Mouse (Mus musculus) G1E (cell line): ENCODE measurements at regions not wholly inside any gene's neighbourhood (a gene's known extent, or its start where the extent isn't known, plus 50 kb on each side); places are given as distances from the start of the nearest gene placed in this dataset.

Experiments used
- ATAC-seq: 2 replicates; pipeline ENCODE4 v1.8.0; 2016; ENCODE audit warnings: mild to moderate bottlenecking; ENCODE audit not compliant: insufficient number of reproducible peaks, poor library complexity, low FRiP score, severe bottlenecking; ENCODE audit errors: extremely low read depth
- DNase-seq: peaks from one replicate; pipeline ENCODE4 v3.0.0; 2012; ENCODE audit warnings: low spot score
- H3K27me3 ChIP-seq: 2 replicates; pipeline ENCODE4 v1.6.1; 2012; ENCODE audit warnings: mild to moderate bottlenecking, low read length, inconsistent platforms; ENCODE audit not compliant: insufficient read depth
- H3K36me3 ChIP-seq: replicated peaks from 2 replicates; pipeline ENCODE3; 2012; ENCODE audit warnings: mild to moderate bottlenecking, inconsistent platforms
- H3K4me1 ChIP-seq: 2 replicates; pipeline ENCODE4 v1.6.1; 2012; ENCODE audit warnings: low read depth, low read length, inconsistent platforms, mixed read lengths; ENCODE audit not compliant: insufficient read depth
- H3K4me3 ChIP-seq: 2 replicates; pipeline ENCODE4 v1.5.1; 2012; ENCODE audit warnings: low read depth, mild to moderate bottlenecking, inconsistent platforms, low read length, moderate library complexity, mixed read lengths
- H3K9me3 ChIP-seq: replicated peaks from 2 replicates; pipeline ENCODE4 v1.6.1; 2012; ENCODE audit warnings: inconsistent platforms
- CTCF ChIP-seq: IDR thresholded peaks from 2 replicates; pipeline ENCODE4 v1.5.1; 2012; ENCODE audit warnings: low read depth, low read length, inconsistent platforms, mixed read lengths
- GATA1 ChIP-seq: IDR thresholded peaks from 2 replicates; pipeline ENCODE4 v1.6.1; 2012; ENCODE audit warnings: borderline replicate concordance, low read length, inconsistent platforms, mixed read lengths
- GATA2 ChIP-seq: IDR thresholded peaks from 2 replicates; pipeline ENCODE4 v1.6.1; 2012; ENCODE audit warnings: low read depth, low read length, inconsistent platforms, borderline replicate concordance
- POLR2AphosphoS5 ChIP-seq: IDR thresholded peaks from 2 replicates; pipeline ENCODE4 v1.6.1; 2012; ENCODE audit warnings: low read depth, low read length, inconsistent platforms; ENCODE audit not compliant: insufficient replicate concordance
- TAL1 ChIP-seq: conservative IDR thresholded peaks from 2 replicates; pipeline ENCODE4 v1.6.1; 2012; ENCODE audit warnings: low read depth, low read length, inconsistent platforms, mixed read lengths

- DNase-seq (no peak), ATAC-seq (no peak)
- no peak overlapping the region for H3K4me3 ChIP-seq
- H3K27me3 ChIP-seq, result no peaks in the 10 kb centered on the region
- TF ChIP-seq GATA2 (no peak), POLR2AphosphoS5 (no peak), CTCF (no peak), GATA1 (no peak), TAL1 (no peak)
- no peaks in the 10 kb centered on the region for H3K4me1 ChIP-seq
- no peaks in the 10 kb centered on the region for H3K36me3 ChIP-seq
- peaks cover 37% of the 10 kb centered on the region for H3K9me3 ChIP-seq
Measured at GRCm38 (mm10) chr1:166846566-166846965, 154.7 kb upstream of the Fam78b start.

- no peak overlapping the region for H3K4me3 ChIP-seq
- no peak for TF ChIP-seq TAL1
- TF ChIP-seq GATA1, result no peak
- no peak for TF ChIP-seq GATA2
- TF ChIP-seq POLR2AphosphoS5, result no peak
- no peak for TF ChIP-seq CTCF
- no peaks in the 10 kb centered on the region for H3K36me3 ChIP-seq
- H3K9me3 ChIP-seq, result peaks cover 41% of the 10 kb centered on the region
- H3K27me3 ChIP-seq, result no peaks in the 10 kb centered on the region
- ATAC-seq, result no peak
- no peak for DNase-seq
- no peaks in the 10 kb centered on the region for H3K4me1 ChIP-seq
Measured at GRCm38 (mm10) chr1:166847233-166847632, 154.0 kb upstream of the Fam78b start.

GRCm38 (mm10) chr1:166848015-166848535 is 153.1 kb upstream of the Fam78b start:
- DNase-seq (no peak), ATAC-seq (no peak)
- no peaks in the 10 kb centered on the region for H3K4me1 ChIP-seq
- no peak overlapping the region for H3K4me3 ChIP-seq
- peaks cover 43% of the 10 kb centered on the region for H3K9me3 ChIP-seq
- TF ChIP-seq POLR2AphosphoS5, result no peak
- TF ChIP-seq GATA2, result no peak
- TF ChIP-seq CTCF, result no peak
- no peak for TF ChIP-seq TAL1
- TF ChIP-seq GATA1, result no peak
- no peaks in the 10 kb centered on the region for H3K27me3 ChIP-seq
- H3K36me3 ChIP-seq, result no peaks in the 10 kb centered on the region

- no peaks in the 10 kb centered on the region for H3K36me3 ChIP-seq
- TF ChIP-seq CTCF, result no peak
- no peak for TF ChIP-seq GATA1
- no peak for TF ChIP-seq TAL1
- no peak for TF ChIP-seq GATA2
- no peak for TF ChIP-seq POLR2AphosphoS5
- H3K4me1 ChIP-seq, result no peaks in the 10 kb centered on the region
- no peaks in the 10 kb centered on the region for H3K27me3 ChIP-seq
- no peak for DNase-seq
- no peak overlapping the region for H3K4me3 ChIP-seq
- ATAC-seq, result no peak
- H3K9me3 ChIP-seq, result peaks cover 33% of the 10 kb centered on the region
Measured at GRCm38 (mm10) chr1:166855988-166856387, 145.2 kb upstream of the Fam78b start.

GRCm38 (mm10) chr1:166866256-166866655 is 135.0 kb upstream of the Fam78b start:
- no peak for DNase-seq
- no peaks in the 10 kb centered on the region for H3K27me3 ChIP-seq
- no peak overlapping the region for H3K4me3 ChIP-seq
- peaks cover 19% of the 10 kb centered on the region for H3K9me3 ChIP-seq
- no peak for ATAC-seq
- no peak for TF ChIP-seq CTCF
- no peak for TF ChIP-seq TAL1
- no peak for TF ChIP-seq POLR2AphosphoS5
- TF ChIP-seq GATA2, result no peak
- no peak for TF ChIP-seq GATA1
- no peaks in the 10 kb centered on the region for H3K4me1 ChIP-seq
- no peaks in the 10 kb centered on the region for H3K36me3 ChIP-seq

GRCm38 (mm10) chr1:166871258-166871657 is 130.0 kb upstream of the Fam78b start:
- TF ChIP-seq POLR2AphosphoS5 (no peak), CTCF (no peak), TAL1 (no peak), GATA2 (no peak), GATA1 (no peak)
- no peaks in the 10 kb centered on the region for H3K27me3 ChIP-seq
- no peak for DNase-seq
- no peak for ATAC-seq
- H3K9me3 ChIP-seq, result peaks cover 17% of the 10 kb centered on the region
- H3K4me1 ChIP-seq, result no peaks in the 10 kb centered on the region
- no peaks in the 10 kb centered on the region for H3K36me3 ChIP-seq
- H3K4me3 ChIP-seq, result no peak overlapping the region
